Mouse (Mus musculus) small intestine, adult 2 months (tissue): ENCODE data around the gene Tnfrsf9.

ENCODE experiments used
- CTCF ChIP-seq: fragments of 200-500 bp; IDR thresholded peaks from 2 replicates; pipeline ENCODE4 v1.5.1; 2012; ENCODE audit warnings: low read depth, mild to moderate bottlenecking, control low read depth, inconsistent platforms, low read length, moderate library complexity, mixed read lengths; ENCODE audit not compliant: insufficient replicate concordance, insufficient read length; ENCODE audit errors: extremely low read depth
- POLR2A ChIP-seq: fragments of 200-500 bp; IDR thresholded peaks from 2 replicates; pipeline ENCODE4 v1.6.1; 2012; ENCODE audit warnings: low read depth, mild to moderate bottlenecking, control low read depth, inconsistent platforms, low read length, moderate library complexity

GRCm38 (mm10) chr4:150938063-150938452 lies 23.7 kb downstream of the Tnfrsf9 start:
- TF ChIP-seq CTCF (no peak), POLR2A (no peak)
